Mouse (Mus musculus) frontal cortex, postnatal 10 days (tissue): ENCODE measurements around the gene Dnajb1.
A peak's percentile ranks its signal among the peaks of the same experiment; 100 is the strongest.

Experiments used
- DNase-seq, 2 experiments: peaks; one replicate each; pipeline ENCODE4 v3.0.0; 2022; ENCODE audit warnings: low spot score in 2 of 2, mixed read lengths in 1 of 2

The Dnajb1 gene

GRCm38 (mm10) chr8:83611921-83612320 is 3.9 kb downstream of the Dnajb1 start:
- no peak for DNase-seq

GRCm38 (mm10) chr8:83613695-83614094 is 5.7 kb downstream of the Dnajb1 start:
- DNase-seq = no peak

- no peak for DNase-seq
These were observed 8.6 kb downstream of the Dnajb1 start for GRCm38 (mm10) chr8:83616625-83617024.

- DNase-seq = no peak
These were observed 9.1 kb downstream of the Dnajb1 start for GRCm38 (mm10) chr8:83617111-83617510.

- DNase-seq = no peak
These were observed 10.6 kb downstream of the Dnajb1 start for GRCm38 (mm10) chr8:83618566-83618965.

- no peak for DNase-seq
These were observed 11.7 kb downstream of the Dnajb1 start for GRCm38 (mm10) chr8:83619568-83620285.

GRCm38 (mm10) chr8:83621691-83622388 is 13.8 kb downstream of the Dnajb1 start:
- no peak for DNase-seq

- peak; percentile 77 to 87 for DNase-seq
These were observed 14.5 kb downstream of the Dnajb1 start for GRCm38 (mm10) chr8:83622389-83622989.

GRCm38 (mm10) chr8:83623549-83623948 is 15.6 kb downstream of the Dnajb1 start:
- no peak for DNase-seq

- no peak for DNase-seq
These were observed 16.7 kb downstream of the Dnajb1 start for GRCm38 (mm10) chr8:83624739-83625138.

- DNase-seq = no peak
These were observed 17.8 kb downstream of the Dnajb1 start for GRCm38 (mm10) chr8:83625676-83626299.

GRCm38 (mm10) chr8:83632083-83632707 is 24.2 kb downstream of the Dnajb1 start:
- DNase-seq = no peak

GRCm38 (mm10) chr8:83638856-83639255 is 30.9 kb downstream of the Dnajb1 start:
- no peak for DNase-seq

- no peak for DNase-seq
These were observed 31.7 kb downstream of the Dnajb1 start for GRCm38 (mm10) chr8:83639649-83640048.

GRCm38 (mm10) chr8:83647511-83647910 is 39.5 kb downstream of the Dnajb1 start:
- DNase-seq = no peak

- DNase-seq = no peak
These were observed 40.0 kb downstream of the Dnajb1 start for GRCm38 (mm10) chr8:83648031-83648430.

GRCm38 (mm10) chr8:83649699-83650098 is 41.7 kb downstream of the Dnajb1 start:
- DNase-seq = no peak

- DNase-seq = peak; percentile 95 to 96
These were observed 44.2 kb downstream of the Dnajb1 start, which contains the start of gene Gipc1 for GRCm38 (mm10) chr8:83652030-83652743. Gene Gipc1, plus strand, starts transcription at chr8:83652677.

GRCm38 (mm10) chr8:83652744-83653661 is 45.0 kb downstream of the Dnajb1 start:
- DNase-seq = no peak

GRCm38 (mm10) chr8:83653662-83654017 is 45.6 kb downstream of the Dnajb1 start:
- no peak for DNase-seq
